Mouse (Mus musculus) gastrocnemius, postnatal 4 days (tissue): ENCODE measurements around the gene Ccna2. TPM values are rescaled to one million over a fixed set of nuclear protein-coding genes. Genes with fewer than 3 reads are reported as not detected.
"Not testable (repeated sequence)": the region's sequence is repeated elsewhere in the genome, so short reads cannot be mapped to it uniquely, and the experiment has no call there.

ENCODE experiments used
- DNase-seq, 2 experiments: peaks; one replicate each; pipeline ENCODE4 v3.0.0; 2021 to 2022; ENCODE audit warnings: low spot score in 2 of 2, mixed read lengths in 2 of 2
- long read RNA-seq, 2 experiments: library from polyadenylated mRNA; stranded (forward); transcript quantifications; one replicate each; pipeline ENCODE4 v2.0.0; 2021
- total RNA-seq, 2 experiments: library from RNA; stranded (reverse); gene quantifications; 2 replicates each; pipeline ENCODE4 v1.2.3; 2021

The Ccna2 gene
- total RNA-seq: 10 to 100 TPM; 35.6 to 41.1 TPM
- long read RNA-seq, experiment 1, transcript Ccna2-201 (8 exons, 2,965 nt): major isoform, 41 of 51 reads
- long read RNA-seq, experiment 1, partial matches to known transcripts: 3 of 51 reads
- long read RNA-seq, experiment 1, other reads (novel, unspliced or antisense): 6 of 51 reads
- long read RNA-seq, experiment 2, transcript Ccna2-201 (8 exons, 2,965 nt): major isoform, 53 of 61 reads
- long read RNA-seq, experiment 2, partial matches to known transcripts: 4 of 61 reads
- long read RNA-seq, experiment 2, other reads (novel, unspliced or antisense): 3 of 61 reads

- peak; percentile 97 to 99 for DNase-seq
These were observed at the start of gene Ccna2 for GRCm38 (mm10) chr3:36571827-36572378. TSS of gene Ccna2 (minus strand) at chr3:36572150.

GRCm38 (mm10) chr3:36618181-36618580, 46.2 kb upstream of the Ccna2 start:
- no peak for DNase-seq

DNA sequence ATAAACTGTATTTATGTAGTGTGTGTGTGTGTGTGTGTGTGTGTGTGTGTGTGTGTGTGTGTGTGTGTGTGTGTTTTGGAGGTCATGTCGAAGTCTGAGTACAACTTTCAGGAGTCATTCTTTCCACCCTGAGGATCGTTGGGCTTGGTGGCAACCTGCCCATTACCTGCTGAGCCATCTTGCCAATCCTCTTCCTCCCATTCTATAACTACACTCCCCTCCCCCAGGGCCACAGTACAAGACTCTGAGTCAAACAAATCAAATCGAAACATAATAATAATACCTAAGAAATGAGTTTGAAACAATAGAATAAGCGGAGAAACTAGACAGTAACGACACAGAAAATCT, 41.9 kb upstream of the Ccna2 start:
- no peak for DNase-seq

- peak; percentile 83 to 94 for DNase-seq
These were observed 41.4 kb upstream of the Ccna2 start, which contains the start of gene Bbs7 for GRCm38 (mm10) chr3:36613202-36613907. TSS of gene Bbs7 (minus strand) at chr3:36613477.

DNA sequence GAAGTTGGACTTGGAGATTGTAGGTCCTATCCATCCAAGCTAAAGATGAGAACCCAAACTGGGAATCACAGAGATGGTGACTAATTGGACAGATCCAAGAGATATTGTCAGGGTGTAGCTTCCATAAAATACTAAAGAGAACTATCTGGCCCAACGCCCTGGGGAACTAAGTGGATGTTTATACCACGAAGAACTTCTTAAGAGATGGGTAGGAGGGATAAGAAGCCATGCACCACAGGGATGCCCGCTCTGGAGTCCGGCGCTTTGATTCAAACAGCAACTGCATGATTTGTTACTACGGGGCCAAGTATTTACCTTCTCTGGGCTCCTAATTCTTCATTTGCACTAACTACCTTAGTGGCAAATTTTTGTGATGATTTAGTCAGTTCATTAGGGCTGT, 40.7 kb upstream of the Ccna2 start:
- no peak for DNase-seq

DNA sequence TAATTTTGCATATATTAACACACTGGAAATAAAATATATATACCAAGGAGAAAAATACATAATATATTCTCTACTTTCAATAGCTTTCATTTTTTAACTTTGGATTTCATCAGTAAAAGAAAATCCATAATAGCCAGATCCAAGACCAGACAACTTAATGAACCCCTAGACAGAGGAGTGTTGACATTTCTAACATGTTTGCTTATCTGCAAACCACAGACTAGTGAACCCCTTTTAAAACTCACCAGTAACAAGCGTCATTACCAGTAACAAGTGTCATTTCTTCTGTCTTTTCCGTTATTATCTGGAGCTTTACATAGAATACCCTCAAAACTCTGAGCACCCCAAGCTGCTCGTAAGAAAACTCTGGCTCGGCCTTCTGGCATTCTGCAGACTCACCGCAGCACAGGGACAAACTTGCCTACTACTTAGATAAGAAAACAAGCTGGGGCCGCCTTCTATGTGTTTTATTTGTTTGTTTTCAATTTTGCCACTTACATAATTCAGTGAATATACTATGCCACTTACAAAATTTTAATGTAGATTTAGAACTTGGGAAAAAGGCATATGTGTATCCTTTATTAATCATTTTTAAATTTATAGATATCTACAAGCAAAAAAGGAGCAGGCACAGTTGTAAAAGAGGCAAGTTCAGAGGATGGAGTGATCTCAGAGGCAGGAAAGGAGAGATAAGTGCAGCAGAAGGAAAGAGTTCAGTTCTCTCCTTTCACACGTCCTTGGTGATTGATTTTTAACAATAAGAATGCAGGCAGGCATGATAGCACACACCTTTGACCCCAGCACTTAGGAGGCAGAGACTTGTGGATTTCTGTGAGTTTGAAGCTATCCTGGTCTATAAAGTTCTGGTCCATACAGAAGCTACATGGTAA, 34.2 kb upstream of the Ccna2 start:
- DNase-seq: no peak

- DNase-seq: not testable (repeated sequence)
These were observed 27.8 kb upstream of the Ccna2 start for GRCm38 (mm10) chr3:36599773-36600172.

- no peak for DNase-seq
These were observed 26.9 kb upstream of the Ccna2 start for GRCm38 (mm10) chr3:36598811-36599210.

DNA sequence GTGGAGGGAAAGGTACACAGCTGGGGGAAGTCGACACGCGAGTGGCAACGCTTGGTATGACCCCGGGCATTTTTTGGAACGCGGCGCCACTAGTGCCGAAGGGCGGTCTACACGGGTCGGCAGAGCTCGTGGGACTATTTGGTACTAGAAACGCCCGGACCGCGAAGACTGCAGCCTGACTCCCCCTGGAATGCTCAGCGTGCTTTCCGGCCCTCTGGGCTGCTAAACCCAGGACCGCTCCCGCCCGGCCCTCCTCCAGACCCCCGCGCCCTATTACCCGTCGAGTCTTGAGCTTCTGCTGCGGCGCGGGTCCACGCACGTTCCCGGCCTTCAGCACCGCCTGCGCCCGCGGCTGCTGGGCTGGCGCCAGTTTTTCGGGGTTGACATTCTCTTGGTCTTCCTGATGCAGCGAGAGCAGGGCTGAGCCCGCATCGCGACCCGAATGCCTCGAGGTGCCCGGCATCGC, 556 bp downstream of the Ccna2 start:
- peak in 1 of 2 experiments; percentile 32 for DNase-seq

GRCm38 (mm10) chr3:36569836-36570235, 2.1 kb downstream of the Ccna2 start:
- no peak for DNase-seq

- no peak for DNase-seq
These were observed 8.3 kb downstream of the Ccna2 start for GRCm38 (mm10) chr3:36563666-36564065.

- DNase-seq: no peak
These were observed 12.3 kb downstream of the Ccna2 start for GRCm38 (mm10) chr3:36559606-36560005.

DNA sequence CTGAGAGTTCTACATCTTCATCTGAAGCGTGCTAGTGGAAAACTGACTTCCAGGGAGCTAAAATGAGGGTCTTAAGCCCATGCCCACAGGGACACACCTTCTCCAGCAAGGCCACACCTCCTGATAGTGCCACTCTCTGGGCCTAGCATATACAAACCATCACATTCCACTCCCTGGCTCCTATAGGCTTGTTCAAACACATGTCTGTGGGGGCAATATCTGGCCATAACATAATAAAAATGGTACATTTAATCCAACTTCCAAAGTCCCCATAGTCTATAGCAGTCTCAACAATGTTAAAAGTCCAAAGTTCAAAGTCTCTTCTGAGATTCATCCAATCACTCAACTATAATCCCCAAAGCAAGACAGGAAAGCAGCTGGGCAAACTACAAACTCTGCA, 14.3 kb downstream of the Ccna2 start:
- no peak for DNase-seq

DNA sequence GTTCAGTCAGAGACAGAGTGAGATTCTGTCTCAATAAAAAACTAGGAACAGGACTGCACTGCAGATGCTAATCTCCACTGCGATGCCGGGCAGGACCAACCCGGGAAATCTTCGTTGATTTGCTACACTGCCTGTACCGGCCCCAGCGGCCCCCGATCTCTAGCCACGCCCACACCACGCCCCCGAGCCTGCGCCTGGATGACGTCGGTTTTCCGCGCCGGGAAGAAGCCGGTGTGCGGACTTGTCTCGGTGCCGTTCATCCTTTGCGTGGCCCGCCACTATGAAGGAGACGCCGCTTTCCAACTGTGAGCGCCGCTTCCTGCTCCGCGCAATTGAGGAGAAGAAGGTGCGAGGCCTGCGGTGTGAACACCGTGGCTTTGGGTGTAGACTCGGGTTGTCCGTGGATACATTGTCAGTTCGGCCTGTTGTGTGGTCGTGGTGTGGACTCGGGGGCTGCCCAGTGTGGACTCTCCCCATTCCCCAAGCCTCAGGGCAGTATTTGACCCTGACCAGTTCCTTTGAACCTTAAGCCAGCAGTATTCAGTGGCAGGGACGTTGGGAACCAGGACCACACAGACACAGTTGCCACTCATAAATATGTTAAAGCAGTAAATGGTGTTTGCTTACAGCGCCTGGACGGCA, 19.4 kb downstream of the Ccna2 start, which contains the start of gene Exosc9:
Exosc9 (plus strand) TSS at position 201 of the 642 bp plus-strand sequence.
- peak; percentile 93 to 94 for DNase-seq

DNA sequence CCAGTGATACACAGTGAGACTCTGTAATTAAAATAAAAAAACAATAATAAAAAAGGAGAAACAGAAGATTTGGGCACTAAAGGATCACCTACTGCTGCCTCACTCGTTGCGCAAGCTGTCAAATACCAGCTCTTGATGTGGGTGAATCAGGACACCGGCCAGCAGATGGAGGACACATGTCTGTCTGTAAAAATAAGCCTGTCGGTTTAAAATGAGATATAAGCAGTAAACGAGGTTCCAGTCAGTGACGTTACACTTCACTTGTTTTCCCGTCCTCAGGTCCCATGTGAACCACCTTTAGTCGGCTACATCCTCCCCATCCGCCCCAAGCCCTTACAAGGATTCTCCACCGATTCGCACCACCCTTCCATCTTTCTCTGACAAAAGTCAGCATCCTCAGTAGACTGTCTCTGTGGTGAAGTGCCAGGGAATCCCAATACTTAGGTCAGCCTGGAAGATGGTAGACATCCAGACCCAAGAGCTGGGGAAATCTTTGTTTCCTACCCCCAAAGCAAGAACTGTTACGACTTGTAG, 20.0 kb downstream of the Ccna2 start:
- no peak for DNase-seq

DNA sequence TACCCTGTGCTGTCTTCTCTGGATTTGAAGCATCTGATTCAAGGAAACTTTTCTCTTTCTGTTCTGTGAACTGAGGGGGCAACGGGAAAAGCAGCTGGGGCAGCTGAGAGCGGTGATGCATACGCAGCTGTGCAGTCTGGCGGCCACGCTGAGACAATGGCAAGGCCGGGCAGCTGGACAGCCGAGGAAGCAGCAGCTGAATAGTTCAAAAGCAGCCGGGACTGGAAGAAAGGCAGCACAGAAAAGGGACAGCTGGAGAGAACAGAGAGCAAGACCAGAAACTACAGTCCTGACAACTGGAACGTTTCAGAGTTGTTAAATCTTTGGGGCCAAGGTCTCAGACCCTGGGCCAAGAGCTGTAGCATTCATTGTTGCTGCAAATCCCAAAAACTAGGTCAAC, 20.6 kb downstream of the Ccna2 start:
- peak in 1 of 2 experiments; percentile 61 for DNase-seq

GRCm38 (mm10) chr3:36544961-36545360, 27.0 kb downstream of the Ccna2 start:
- no peak for DNase-seq

GRCm38 (mm10) chr3:36541399-36541798, 30.6 kb downstream of the Ccna2 start:
- DNase-seq: no peak

- DNase-seq: no peak
These were observed 31.2 kb downstream of the Ccna2 start for GRCm38 (mm10) chr3:36540756-36541155.

- no peak for DNase-seq
These were observed 34.1 kb downstream of the Ccna2 start for GRCm38 (mm10) chr3:36537701-36538470.
